Comparison of ENCODE assay signal across 16 mouse cellular contexts in the genomic region with DNA sequence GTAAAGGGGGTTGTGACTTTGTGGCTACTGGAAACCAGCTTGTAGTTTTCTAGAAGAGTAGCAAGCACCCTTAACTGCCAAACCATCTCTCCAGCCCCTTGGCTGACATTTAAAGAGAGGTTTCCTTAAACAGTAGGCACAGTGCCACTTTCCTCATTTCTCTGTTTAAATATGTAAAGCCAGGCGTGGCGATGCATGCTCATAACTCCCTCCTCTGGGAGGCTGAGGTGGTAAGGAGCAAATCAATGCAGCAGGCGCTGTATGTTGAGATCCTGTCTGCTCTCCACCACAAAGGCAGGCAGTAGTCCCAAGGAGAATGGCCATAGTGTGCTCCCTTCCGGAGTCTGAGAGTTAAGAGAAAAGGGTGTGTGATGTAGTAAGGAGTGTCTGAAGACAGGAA.
"Had no signal": no experiment of that assay in that cellular context is flagged by ENCODE, and none has a peak within 500 bp of the region (broad histone marks: within the 10 kb centered on the region; RNA-seq: fewer than 3 reads in every experiment).

No protein-coding gene starts in this region.

- ATAC-seq: hindbrain, postnatal 0 days; liver, postnatal 0 days had no signal

- DNase-seq: kidney, adult 11 months; kidney, adult 9 months; kidney, postnatal 36 days; liver; liver, embryonic 13.5 days; liver, postnatal 0 days; lung, postnatal 36 days; right cerebral cortex, postnatal 25 days; thymus, adult 18-20 months; thymus, postnatal 25 days had no signal

- H3K27ac ChIP-seq: hindbrain, postnatal 0 days; kidney, postnatal 0 days; layer of hippocampus, adult 2 months; left cerebral cortex, adult 2 months; limb, embryonic 12.5 days; liver, embryonic 13.5 days; neural tube, embryonic 12.5 days had no signal

- H3K9me3 ChIP-seq: limb, embryonic 12.5 days; liver, embryonic 13.5 days; neural tube, embryonic 12.5 days had no signal

- H3K4me2 ChIP-seq: limb, embryonic 12.5 days; liver, embryonic 13.5 days; neural tube, embryonic 12.5 days had no signal

- H3K9ac ChIP-seq: limb, embryonic 12.5 days; liver, embryonic 13.5 days; liver, postnatal 0 days; neural tube, embryonic 12.5 days had no signal

- H3K27me3 ChIP-seq: limb, embryonic 12.5 days; liver, embryonic 13.5 days; neural tube, embryonic 12.5 days had no signal

- H3K36me3 ChIP-seq: limb, embryonic 12.5 days; liver, embryonic 13.5 days; neural tube, embryonic 12.5 days had no signal

- H3K4me3 ChIP-seq: layer of hippocampus, adult 2 months; left cerebral cortex, adult 2 months; limb, embryonic 12.5 days; liver, embryonic 13.5 days; neural tube, embryonic 12.5 days had no signal
